Mouse (Mus musculus) left cerebral cortex, adult 11 months (tissue): ENCODE data around the gene Mmp21.

Experiments used
- DNase-seq: peaks from one replicate; pipeline ENCODE4 v3.0.0; 2022; ENCODE audit warnings: low spot score

Mmp21 gene

GRCm38 (mm10) chr7:133662467-133662866, 17.4 kb downstream of the Mmp21 start:
- no peak for DNase-seq

GRCm38 (mm10) chr7:133645716-133646115, 34.1 kb downstream of the Mmp21 start:
- DNase-seq: no peak

GRCm38 (mm10) chr7:133638821-133639220, 41.0 kb downstream of the Mmp21 start:
- DNase-seq: no peak

DNA sequence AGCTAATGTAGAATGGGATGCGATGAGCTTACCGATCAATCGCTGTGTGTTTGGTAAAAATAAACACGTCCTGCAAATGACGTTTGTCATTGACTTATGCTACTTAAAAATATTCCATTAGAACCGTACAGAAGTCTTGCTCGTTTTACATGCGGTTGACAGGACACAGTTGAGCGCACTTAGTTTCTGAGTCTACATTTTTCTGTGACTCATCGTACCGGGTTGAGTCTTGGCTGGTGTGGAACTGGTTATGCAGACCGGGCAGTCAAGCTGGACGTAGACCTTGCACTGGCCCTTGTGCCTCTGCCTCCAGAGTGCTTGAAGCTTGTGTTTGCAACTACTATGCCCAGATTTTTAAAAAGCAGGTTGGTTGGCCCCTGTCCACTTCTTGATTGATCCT, 41.6 kb downstream of the Mmp21 start:
- DNase-seq: no peak

- peak; percentile 96 for DNase-seq
These were observed 42.2 kb downstream of the Mmp21 start, which contains the start of gene Edrf1 for GRCm38 (mm10) chr7:133637361-133638305. Gene Edrf1 (plus strand): TSS chr7:133637543.

DNA sequence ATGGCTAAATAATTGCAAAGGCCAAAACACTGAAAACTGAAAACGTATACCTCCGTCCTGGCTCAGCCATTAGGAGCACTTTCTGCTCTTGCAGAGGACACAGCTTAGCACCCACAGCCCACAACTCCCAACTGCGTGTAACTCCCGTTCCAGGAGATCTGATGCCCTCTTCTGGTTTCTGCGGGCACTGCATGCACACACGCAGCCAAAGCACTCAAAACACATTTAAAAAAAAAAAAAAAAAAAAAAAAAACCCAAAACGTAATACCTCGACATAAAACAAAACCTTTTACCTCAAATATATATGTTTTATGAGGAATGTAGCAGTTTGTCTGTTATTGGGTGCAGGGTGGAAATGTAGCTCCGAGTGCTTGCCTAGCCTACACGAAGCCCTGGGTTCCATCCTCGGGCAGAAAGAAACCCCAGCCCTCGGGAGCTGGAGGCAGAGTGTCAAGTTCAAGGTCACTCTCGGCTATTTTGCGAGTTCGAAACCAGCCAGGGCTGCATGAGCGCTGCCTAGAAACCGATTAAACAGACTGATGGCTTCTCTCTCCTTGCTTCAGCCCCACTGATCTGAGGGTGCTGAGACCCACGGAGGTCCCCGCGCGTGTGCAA, 43.0 kb downstream of the Mmp21 start:
- DNase-seq: peak; percentile 81

GRCm38 (mm10) chr7:133634932-133635650, 44.8 kb downstream of the Mmp21 start:
- no peak for DNase-seq

- DNase-seq: no peak
These were observed 47.4 kb downstream of the Mmp21 start for GRCm38 (mm10) chr7:133632476-133632875.

- no peak for DNase-seq
These were observed 49.0 kb downstream of the Mmp21 start for GRCm38 (mm10) chr7:133630821-133631220.

DNA sequence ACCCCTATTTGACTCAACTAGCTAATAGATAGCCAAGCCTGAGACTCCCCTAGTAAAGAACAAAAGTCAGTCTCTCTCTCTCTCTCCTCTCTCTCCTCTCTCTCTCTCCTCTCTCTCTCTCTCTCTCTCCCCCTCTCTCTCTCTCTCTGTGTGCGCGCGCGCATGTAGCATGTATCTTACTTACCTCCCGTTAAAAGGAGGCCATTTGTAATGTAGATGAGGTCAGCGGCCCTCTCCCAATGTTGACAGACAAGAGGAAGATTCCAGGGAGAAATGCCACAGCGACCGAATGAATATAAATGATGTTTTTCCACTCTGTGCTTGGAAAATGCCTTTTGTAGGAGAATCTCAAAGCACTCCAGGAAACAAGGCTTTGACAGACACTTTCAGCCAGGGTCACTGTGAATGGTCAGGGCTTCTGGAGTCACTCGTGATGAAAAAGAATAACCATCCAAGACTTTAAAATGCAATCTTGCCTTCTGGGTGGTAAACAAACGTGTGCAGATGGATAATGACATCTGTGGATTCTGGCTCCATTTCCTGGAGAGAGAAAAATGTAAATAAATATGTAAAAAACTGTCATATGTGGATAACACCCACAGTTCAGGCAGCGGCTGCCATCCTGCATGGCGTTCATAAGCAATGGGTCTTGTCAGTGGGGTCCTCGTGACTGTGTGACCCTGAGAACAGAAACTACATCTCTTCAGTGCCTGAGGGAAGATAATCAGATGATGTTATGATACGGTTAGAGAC, 52.5 kb downstream of the Mmp21 start:
- no peak for DNase-seq
